Mouse (Mus musculus) heart, embryonic 12.5 days (tissue): ENCODE measurements at regions not wholly inside any gene's neighbourhood (a gene's known extent, or its start where the extent isn't known, plus 50 kb on each side); places are given as distances from the start of the nearest gene placed in this dataset.

Experiments used
- ATAC-seq: fragments of 200-750 bp; cut with Nextera tagmentation; 2 replicates; pipeline ENCODE4 v1.8.0; 2017; ENCODE audit warnings: moderate TSS enrichment, moderate library complexity; ENCODE audit not compliant: insufficient number of reproducible peaks, low FRiP score
- H3K27ac ChIP-seq: fragments of 300-500 bp; sonication (generic); 2 replicates; pipeline ENCODE4 v1.5.1; 2016; ENCODE audit warnings: mild to moderate bottlenecking, moderate library complexity; ENCODE audit not compliant: poor library complexity, severe bottlenecking
- H3K27me3 ChIP-seq: fragments of 300-500 bp; sonication (generic); replicated peaks from 2 replicates; pipeline ENCODE4 v1.6.1; 2016; ENCODE audit warnings: mild to moderate bottlenecking, moderate library complexity
- H3K36me3 ChIP-seq: fragments of 300-500 bp; sonication (generic); 2 replicates; pipeline ENCODE4 v1.6.1; 2016; ENCODE audit warnings: mild to moderate bottlenecking, moderate library complexity
- H3K4me1 ChIP-seq: fragments of 300-500 bp; sonication (generic); replicated peaks from 2 replicates; pipeline ENCODE4 v1.6.1; 2016; ENCODE audit warnings: mild to moderate bottlenecking
- H3K4me2 ChIP-seq: fragments of 300-500 bp; sonication (generic); 2 replicates; pipeline ENCODE4 v1.6.1; 2016; ENCODE audit warnings: mild to moderate bottlenecking, moderate library complexity
- H3K4me3 ChIP-seq: fragments of 300-500 bp; sonication (generic); 2 replicates; pipeline ENCODE4 v1.5.1; 2016; ENCODE audit warnings: mild to moderate bottlenecking
- H3K9ac ChIP-seq: fragments of 300-500 bp; sonication (generic); 2 replicates; pipeline ENCODE4 v1.6.1; 2016; ENCODE audit warnings: mild to moderate bottlenecking, moderate library complexity
- H3K9me3 ChIP-seq: fragments of 300-500 bp; sonication (generic); replicated peaks from 2 replicates; pipeline ENCODE4 v1.6.1; 2016; ENCODE audit warnings: mild to moderate bottlenecking, moderate library complexity
- WGBS: fragments of 180-500 bp; shearing (Covaris S2); methylation state at CpG from one replicate; pipeline ENCODE4 v1.1.7; 2016; 5-methylcytosine and 5-hydroxymethylcytosine counted together

GRCm38 (mm10) chr5:16424745-16425144 is 128.6 kb upstream of the Hgf start:
- H3K9ac ChIP-seq = no peak overlapping the region
- ATAC-seq = no peak
- H3K27me3 ChIP-seq = no peaks in the 10 kb centered on the region
- no peaks in the 10 kb centered on the region for H3K4me1 ChIP-seq
- no peak overlapping the region for H3K4me3 ChIP-seq
- H3K36me3 ChIP-seq = no peaks in the 10 kb centered on the region
- no peak overlapping the region for H3K4me2 ChIP-seq
- WGBS = 74% methylated on average over 4 of the region's 4 CpGs
- no peaks in the 10 kb centered on the region for H3K9me3 ChIP-seq
- no peak overlapping the region for H3K27ac ChIP-seq

DNA sequence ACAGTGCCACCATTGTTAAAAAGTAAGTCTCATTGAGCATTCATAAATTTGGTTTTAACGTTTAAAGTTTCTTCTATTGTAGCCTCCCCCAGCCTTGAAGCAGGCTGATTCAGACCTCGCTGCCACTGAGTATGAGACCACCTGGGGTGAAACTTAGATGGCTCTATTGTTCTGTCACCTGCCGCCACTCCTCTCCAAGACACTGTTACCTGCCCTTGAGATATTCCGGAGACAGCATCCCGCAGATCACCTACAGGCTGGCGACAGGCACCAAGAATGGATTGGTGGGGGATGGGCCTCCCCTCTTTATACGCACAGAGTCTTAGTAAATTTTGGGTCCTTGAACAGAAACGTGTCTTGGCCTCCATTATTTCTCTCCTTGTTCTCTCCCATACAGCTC is 128.0 kb upstream of the Hgf start:
- Histone ChIP-seq H3K27me3 (no peaks in the 10 kb centered on the region), H3K36me3 (no peaks in the 10 kb centered on the region), H3K4me3 (no peak overlapping the region), H3K9ac (no peak overlapping the region), H3K27ac (no peak overlapping the region), H3K4me1 (no peaks in the 10 kb centered on the region), H3K9me3 (no peaks in the 10 kb centered on the region), H3K4me2 (no peak overlapping the region)
- WGBS = 60% methylated on average over 8 of the region's 8 CpGs
- ATAC-seq = no peak

- ATAC-seq = no peak
- Histone ChIP-seq H3K9ac (no peak overlapping the region), H3K27me3 (no peaks in the 10 kb centered on the region), H3K9me3 (no peaks in the 10 kb centered on the region), H3K4me2 (no peak overlapping the region), H3K36me3 (no peaks in the 10 kb centered on the region), H3K4me1 (no peaks in the 10 kb centered on the region), H3K4me3 (no peak overlapping the region), H3K27ac (no peak overlapping the region)
- WGBS = 71% methylated on average over 2 of the region's 2 CpGs
Measured at GRCm38 (mm10) chr5:16426306-16426705, 127.0 kb upstream of the Hgf start.

DNA sequence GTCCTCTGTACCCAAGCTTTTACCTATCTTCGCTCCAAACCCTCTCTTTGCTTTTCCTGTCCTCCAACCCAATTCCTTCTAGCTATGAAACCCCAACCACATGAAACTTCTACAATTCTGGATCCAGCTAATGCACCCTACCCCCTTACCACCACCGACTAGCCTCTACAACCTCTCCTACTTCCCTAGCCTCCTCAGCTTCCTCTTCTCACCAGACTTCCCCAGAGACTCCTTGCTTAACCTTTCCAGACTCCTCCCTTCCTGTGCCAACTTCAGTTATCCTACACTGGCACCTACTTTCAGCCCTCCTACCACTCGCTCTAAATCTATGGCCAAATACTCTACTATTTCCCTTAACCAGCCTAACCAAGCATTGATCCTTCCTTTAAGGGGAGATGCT is 118.7 kb upstream of the Hgf start:
- Histone ChIP-seq H3K9me3 (no peaks in the 10 kb centered on the region), H3K27me3 (no peaks in the 10 kb centered on the region), H3K4me3 (no peak overlapping the region), H3K4me2 (no peak overlapping the region), H3K36me3 (no peaks in the 10 kb centered on the region), H3K27ac (no peak overlapping the region), H3K9ac (no peak overlapping the region), H3K4me1 (no peaks in the 10 kb centered on the region)
- WGBS = 80% methylated on average over 3 of the region's 3 CpGs
- ATAC-seq = no peak

- ATAC-seq = no peak
- Histone ChIP-seq H3K4me1 (no peaks in the 10 kb centered on the region), H3K27ac (no peak overlapping the region), H3K4me3 (no peak overlapping the region), H3K27me3 (no peaks in the 10 kb centered on the region), H3K9me3 (no peaks in the 10 kb centered on the region), H3K4me2 (no peak overlapping the region), H3K36me3 (no peaks in the 10 kb centered on the region), H3K9ac (no peak overlapping the region)
- 57% methylated on average over 1 of the region's 1 CpGs for WGBS
Measured at GRCm38 (mm10) chr5:16445056-16445455, 108.2 kb upstream of the Hgf start.

GRCm38 (mm10) chr5:16446977-16447376 is 106.3 kb upstream of the Hgf start:
- no peak for ATAC-seq
- no peaks in the 10 kb centered on the region for H3K4me1 ChIP-seq
- H3K9ac ChIP-seq = no peak overlapping the region
- 31% methylated on average over 1 of the region's 1 CpGs for WGBS
- no peaks in the 10 kb centered on the region for H3K36me3 ChIP-seq
- H3K27ac ChIP-seq = no peak overlapping the region
- H3K4me2 ChIP-seq = no peak overlapping the region
- H3K4me3 ChIP-seq = no peak overlapping the region
- H3K9me3 ChIP-seq = no peaks in the 10 kb centered on the region
- H3K27me3 ChIP-seq = no peaks in the 10 kb centered on the region

- Histone ChIP-seq H3K27me3 (no peaks in the 10 kb centered on the region), H3K4me1 (no peaks in the 10 kb centered on the region), H3K9me3 (no peaks in the 10 kb centered on the region), H3K27ac (no peak overlapping the region), H3K9ac (no peak overlapping the region), H3K36me3 (no peaks in the 10 kb centered on the region), H3K4me2 (no peak overlapping the region), H3K4me3 (no peak overlapping the region)
- 72% methylated on average over 2 of the region's 2 CpGs for WGBS
- no peak for ATAC-seq
Measured at GRCm38 (mm10) chr5:16461795-16462194, 91.5 kb upstream of the Hgf start.

GRCm38 (mm10) chr5:16466266-16466665 is 87.0 kb upstream of the Hgf start:
- Histone ChIP-seq H3K9ac (no peak overlapping the region), H3K27ac (no peak overlapping the region), H3K4me3 (no peak overlapping the region), H3K4me1 (peaks cover 11% of the 10 kb centered on the region), H3K27me3 (no peaks in the 10 kb centered on the region), H3K9me3 (no peaks in the 10 kb centered on the region), H3K36me3 (no peaks in the 10 kb centered on the region), H3K4me2 (no peak overlapping the region)
- 71% methylated on average over 5 of the region's 5 CpGs for WGBS
- ATAC-seq = no peak

- Histone ChIP-seq H3K27ac (no peak overlapping the region), H3K9me3 (no peaks in the 10 kb centered on the region), H3K4me1 (peaks cover 11% of the 10 kb centered on the region), H3K27me3 (no peaks in the 10 kb centered on the region), H3K4me2 (no peak overlapping the region), H3K9ac (no peak overlapping the region), H3K36me3 (no peaks in the 10 kb centered on the region), H3K4me3 (no peak overlapping the region)
- 54% methylated on average over 2 of the region's 2 CpGs for WGBS
- no peak for ATAC-seq
Measured at GRCm38 (mm10) chr5:16468560-16468959, 84.7 kb upstream of the Hgf start.

- Histone ChIP-seq H3K9me3 (no peaks in the 10 kb centered on the region), H3K4me2 (no peak overlapping the region), H3K9ac (no peak overlapping the region), H3K4me3 (no peak overlapping the region), H3K27me3 (no peaks in the 10 kb centered on the region), H3K4me1 (peaks cover 11% of the 10 kb centered on the region), H3K27ac (no peak overlapping the region), H3K36me3 (no peaks in the 10 kb centered on the region)
- no peak for ATAC-seq
- 61% methylated on average over 2 of the region's 2 CpGs for WGBS
Measured at GRCm38 (mm10) chr5:16469221-16469620, 84.1 kb upstream of the Hgf start.

- ATAC-seq = 0 out of 2 replicates have a peak, but pooled peaks have one; percentile 53
- H3K4me2 ChIP-seq = peak overlapping the region; percentile 56
- WGBS = 39% methylated on average over 13 of the region's 13 CpGs
- no peaks in the 10 kb centered on the region for H3K27me3 ChIP-seq
- H3K27ac ChIP-seq = peak overlapping the region; percentile 46
- H3K9me3 ChIP-seq = no peaks in the 10 kb centered on the region
- no peak overlapping the region for H3K9ac ChIP-seq
- H3K4me3 ChIP-seq = peak overlapping the region; percentile 26
- no peaks in the 10 kb centered on the region for H3K36me3 ChIP-seq
- H3K4me1 ChIP-seq = peaks cover 11% of the 10 kb centered on the region
Measured at GRCm38 (mm10) chr5:16469644-16470275, 83.5 kb upstream of the Hgf start.

- no peaks in the 10 kb centered on the region for H3K27me3 ChIP-seq
- no peak overlapping the region for H3K4me3 ChIP-seq
- WGBS = 17% methylated on average over 10 of the region's 10 CpGs
- no peaks in the 10 kb centered on the region for H3K36me3 ChIP-seq
- peak overlapping the region; percentile 56 for H3K4me2 ChIP-seq
- ATAC-seq = 0 out of 2 replicates have a peak, but pooled peaks have one; percentile 48
- H3K27ac ChIP-seq = peak overlapping the region; percentile 46
- H3K9me3 ChIP-seq = no peaks in the 10 kb centered on the region
- H3K9ac ChIP-seq = no peak overlapping the region
- H3K4me1 ChIP-seq = peaks cover 11% of the 10 kb centered on the region
Measured at GRCm38 (mm10) chr5:16470366-16470982, 82.8 kb upstream of the Hgf start.
